Mouse (Mus musculus): ENCODE data around the gene Tnfrsf25.

DNA sequence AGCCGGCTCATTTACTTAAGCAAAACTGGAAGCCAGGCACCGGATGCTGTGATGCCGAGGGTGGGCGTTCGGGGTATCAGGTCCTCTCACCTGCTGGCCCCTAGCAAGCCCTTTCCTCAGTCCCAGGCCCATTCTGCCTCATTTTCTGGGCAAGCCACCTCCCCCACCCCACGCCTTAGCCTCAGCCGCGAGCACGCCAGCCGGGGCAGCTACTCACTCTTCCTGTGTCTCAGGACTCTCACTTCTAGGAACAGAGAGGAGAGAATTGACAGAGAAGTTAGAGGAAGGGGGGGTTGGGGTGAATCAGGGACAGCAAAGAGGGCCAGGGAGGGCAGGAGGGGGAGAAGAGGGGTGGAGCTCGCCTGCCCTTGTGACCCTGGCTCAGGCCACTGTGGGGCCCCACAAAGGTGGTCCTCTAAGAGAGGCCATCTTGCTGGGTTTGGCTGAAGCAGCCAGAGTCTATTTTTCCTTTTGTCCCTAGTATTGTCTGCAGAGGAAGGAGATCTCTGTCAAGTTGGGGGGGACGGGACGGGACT, 13.7 kb downstream of the Tnfrsf25 start:
- no peak for TF ChIP-seq EP300 (IDR thresholded peaks at IDR 0.05; ENCODE audit: low read depth)
- no peak for TF ChIP-seq CTCF (IDR thresholded peaks at IDR 0.05; ENCODE audit: low read depth)
